In the genomic region with DNA sequence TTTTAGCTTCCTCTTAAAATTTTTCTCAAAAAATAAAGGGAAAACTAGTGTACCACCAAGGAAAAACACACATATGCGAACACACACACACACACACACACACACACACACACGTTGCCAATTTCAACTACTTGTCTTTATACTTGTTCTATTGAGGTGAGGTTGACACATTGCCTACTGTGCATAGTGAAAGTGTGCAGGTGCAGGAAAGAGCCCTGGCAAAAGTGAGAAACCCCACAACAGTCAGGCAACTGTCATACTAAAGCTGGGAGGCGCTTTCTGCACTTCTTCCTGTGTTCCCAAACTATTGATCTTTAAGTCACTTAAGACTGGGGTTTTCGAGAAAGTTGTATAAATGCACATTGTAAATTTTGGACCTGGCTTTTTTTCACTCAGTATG, we compare ENCODE assay signal across 22 mouse cellular contexts.
DNase-seq lines count a peak whose midpoint lies in the region; TF ChIP-seq lines count a peak whose summit lies in the region.
"Had no signal": no experiment of that assay in that cellular context is flagged by ENCODE, and none has a peak within 500 bp of the region (broad histone marks: within the 10 kb centered on the region; RNA-seq: fewer than 3 reads in every experiment).

No protein-coding gene starts in this region.

- no peaks in the 10 kb centered on the region for H3K9me3 ChIP-seq in hindbrain, embryonic 10.5 days
- H3K9me3 ChIP-seq: embryonic facial prominence, embryonic 12.5 days; embryonic facial prominence, embryonic 15.5 days; heart, embryonic 12.5 days; heart, embryonic 15.5 days had no signal

- no peaks in the 10 kb centered on the region for H3K36me3 ChIP-seq in thymus, adult 2 months (ENCODE audit: control insufficient read depth, insufficient read depth, low read length)
- no peaks in the 10 kb centered on the region for H3K36me3 ChIP-seq in kidney, adult 2 months (ENCODE audit: control insufficient read depth, insufficient read depth, low read length)
- H3K36me3 ChIP-seq in hindbrain, embryonic 10.5 days, result no peaks in the 10 kb centered on the region
- H3K36me3 ChIP-seq: embryonic facial prominence, embryonic 12.5 days; embryonic facial prominence, embryonic 15.5 days; heart, embryonic 12.5 days; heart, embryonic 15.5 days had no signal

- WGBS in thymus, adult 2 months, result 18% methylated on average over 4 of the region's 4 CpGs
- 90% methylated on average over 4 of the region's 4 CpGs for WGBS in kidney, adult 2 months
- WGBS in hindbrain, embryonic 10.5 days, result 93% methylated on average over 4 of the region's 4 CpGs

- TF ChIP-seq POLR2A in thymus, adult 2 months (IDR thresholded peaks at IDR 0.05; ENCODE audit: control insufficient read depth, extremely low read depth, insufficient read depth, low read length, poor library complexity), result no peak
- no peak for TF ChIP-seq POLR2A in kidney, adult 2 months (IDR thresholded peaks at IDR 0.05; ENCODE audit: low read depth, low read length)

- H3K4me3 ChIP-seq in thymus, adult 2 months (ENCODE audit: control insufficient read depth, insufficient read depth, low read length), result no peak overlapping the region
- no peak overlapping the region for H3K4me3 ChIP-seq in kidney, adult 2 months (ENCODE audit: insufficient read depth, low read depth, low read length)
- H3K4me3 ChIP-seq in hindbrain, embryonic 10.5 days, result no peak overlapping the region
- H3K4me3 ChIP-seq: embryonic facial prominence, embryonic 12.5 days; embryonic facial prominence, embryonic 15.5 days; gastrocnemius, adult 2 months; heart, embryonic 12.5 days; heart, embryonic 15.5 days had no signal

- H3K4me1 ChIP-seq in thymus, adult 2 months (replicated peaks; ENCODE audit: control insufficient read depth, insufficient read depth, low read length), result peaks cover 24% of the 10 kb centered on the region
- H3K4me1 ChIP-seq in kidney, adult 2 months (ENCODE audit: control insufficient read depth, insufficient read depth, low read length), result no peaks in the 10 kb centered on the region
- H3K4me1 ChIP-seq in hindbrain, embryonic 10.5 days (replicated peaks), result no peaks in the 10 kb centered on the region
- H3K4me1 ChIP-seq: embryonic facial prominence, embryonic 12.5 days; embryonic facial prominence, embryonic 15.5 days had no signal

- H3K27me3 ChIP-seq in thymus, adult 2 months (ENCODE audit: control insufficient read depth, insufficient read depth, low read length), result no peaks in the 10 kb centered on the region
- H3K27me3 ChIP-seq in kidney, adult 2 months (replicated peaks; ENCODE audit: control insufficient read depth, insufficient read depth, low read length), result no peaks in the 10 kb centered on the region
- H3K27me3 ChIP-seq in hindbrain, embryonic 10.5 days (ENCODE audit: insufficient read depth, poor library complexity, severe bottlenecking), result no peaks in the 10 kb centered on the region
- H3K27me3 ChIP-seq: embryonic facial prominence, embryonic 12.5 days; embryonic facial prominence, embryonic 15.5 days; heart, embryonic 12.5 days; heart, embryonic 15.5 days had no signal

- peak overlapping the region; percentile 49; the same call in 1 of the 2 replicates for H3K27ac ChIP-seq in thymus, adult 2 months (ENCODE audit: control insufficient read depth, insufficient read depth, low read length)
- no peak overlapping the region for H3K27ac ChIP-seq in kidney, adult 2 months (ENCODE audit: insufficient read depth, low read depth, low read length)
- no peak overlapping the region for H3K27ac ChIP-seq in hindbrain, embryonic 10.5 days
- H3K27ac ChIP-seq: embryonic facial prominence, embryonic 12.5 days; embryonic facial prominence, embryonic 15.5 days; gastrocnemius, adult 2 months; heart, embryonic 15.5 days; hindbrain, embryonic 14.5 days; hindbrain, postnatal 0 days had no signal

- no peak for TF ChIP-seq CTCF in thymus, adult 2 months (IDR thresholded peaks at IDR 0.05; ENCODE audit: borderline replicate concordance, control insufficient read depth, extremely low read depth, insufficient read depth, low read length, poor library complexity)
- no peak for TF ChIP-seq CTCF in kidney, adult 2 months (conservative IDR thresholded peaks at IDR 0.05; ENCODE audit: insufficient read depth, insufficient read length, low read depth, low read length)

- DNase-seq in thymus, adult 2 months, result peak; percentile 60
- peak; percentile 72 for DNase-seq in thymus, postnatal 14 days
- DNase-seq in thymus, postnatal 4 days, result peak; percentile 47
- no peak for DNase-seq in lung, postnatal 4 days
- DNase-seq in kidney, adult 2 months, result no peak
- DNase-seq in hindbrain, embryonic 10.5 days (ENCODE audit: low spot score), result no peak
- DNase-seq: adrenal gland, postnatal 14 days; cerebellum, adult 11 months; cerebellum, adult 2 months; cerebellum, adult 9-11 months; cerebellum, postnatal 25 days; forebrain, postnatal 0 days; gastrocnemius, postnatal 14 days; heart, postnatal 10 days; heart, postnatal 36 days had no signal

Comparison
In these comparisons a context has a peak if more than half of its experiments do, and no peak if none do; other contexts are left out.
1. DNase-seq: peak in thymus, adult 2 months (single experiment), thymus, postnatal 14 days (single experiment) and thymus, postnatal 4 days (single experiment); none in lung, postnatal 4 days (0 of 2), kidney, adult 2 months (single experiment) and hindbrain, embryonic 10.5 days (single experiment).